Mouse (Mus musculus): ENCODE measurements around the gene Ywhaq.
"Not testable (repeated sequence)": the region's sequence is repeated elsewhere in the genome, so short reads cannot be mapped to it uniquely, and the experiment has no call there.

The Ywhaq gene

DNA sequence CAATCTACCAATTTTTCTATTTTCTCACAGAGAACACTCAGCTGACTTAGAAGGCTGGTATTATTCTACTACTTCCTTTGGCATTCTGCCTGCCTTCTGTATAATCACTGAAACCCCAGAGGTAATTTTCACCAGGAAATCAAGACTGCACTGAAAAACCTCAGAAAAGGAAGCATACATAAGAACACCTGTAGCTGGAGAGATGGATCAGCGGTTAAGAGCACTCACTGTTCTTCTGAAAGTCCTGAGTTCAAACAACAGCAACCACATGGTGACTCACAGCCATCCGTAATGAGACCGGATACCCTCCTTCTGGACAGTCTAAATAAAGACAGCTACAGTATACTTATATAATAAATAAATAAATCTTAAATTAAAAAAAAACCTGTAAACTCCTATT, 7.8 kb downstream of the Ywhaq start:
- no peak for ATAC-seq (ENCODE audit: low TSS enrichment)

DNA sequence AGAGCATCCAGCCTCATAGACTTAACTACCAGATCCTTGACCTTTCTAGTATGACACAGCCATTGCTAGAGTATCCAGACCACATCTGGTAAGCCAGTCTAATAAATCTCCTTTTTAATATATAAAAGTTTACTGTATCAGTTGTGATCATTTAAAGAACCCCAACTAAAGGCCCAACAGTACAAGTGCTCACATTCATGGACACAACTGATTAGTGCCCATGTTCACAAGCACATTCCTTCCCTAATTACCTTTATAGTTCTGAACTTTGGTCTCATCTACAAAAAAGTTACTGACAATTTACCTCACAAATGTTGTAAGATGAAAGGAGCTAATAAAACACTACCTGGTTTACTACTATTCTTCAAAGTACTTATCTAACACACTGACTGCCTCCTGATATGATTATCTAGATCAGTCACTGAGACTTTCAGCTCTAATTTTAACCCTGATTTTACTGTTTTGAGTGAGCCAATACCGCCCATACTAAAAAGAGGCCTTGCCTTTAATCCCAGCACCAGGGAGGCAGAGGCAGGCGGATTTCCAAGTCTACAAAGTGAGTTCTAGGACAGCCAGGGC, 8.6 kb downstream of the Ywhaq start:
- ATAC-seq (ENCODE audit: low TSS enrichment), result no peak

DNA sequence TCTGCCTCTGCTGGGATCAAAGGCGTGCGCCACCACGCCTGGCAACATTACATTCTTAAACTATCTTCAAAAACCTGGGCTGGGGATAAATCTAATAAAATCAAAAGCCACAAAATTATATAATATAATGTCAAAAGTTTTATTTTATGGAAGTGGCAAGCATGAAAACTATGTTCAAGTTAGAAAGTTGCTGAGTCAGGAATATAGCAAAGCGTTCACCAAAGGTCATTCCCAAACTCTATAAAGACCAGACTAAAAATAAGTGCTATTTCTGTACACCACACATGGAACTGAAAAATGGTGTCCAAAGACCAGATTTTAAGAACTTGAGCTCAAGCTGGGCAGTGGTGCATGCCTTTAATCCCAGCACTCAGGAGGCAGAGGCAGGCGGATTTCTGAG, 14.7 kb downstream of the Ywhaq start:
- ATAC-seq (ENCODE audit: low TSS enrichment), result no peak

DNA sequence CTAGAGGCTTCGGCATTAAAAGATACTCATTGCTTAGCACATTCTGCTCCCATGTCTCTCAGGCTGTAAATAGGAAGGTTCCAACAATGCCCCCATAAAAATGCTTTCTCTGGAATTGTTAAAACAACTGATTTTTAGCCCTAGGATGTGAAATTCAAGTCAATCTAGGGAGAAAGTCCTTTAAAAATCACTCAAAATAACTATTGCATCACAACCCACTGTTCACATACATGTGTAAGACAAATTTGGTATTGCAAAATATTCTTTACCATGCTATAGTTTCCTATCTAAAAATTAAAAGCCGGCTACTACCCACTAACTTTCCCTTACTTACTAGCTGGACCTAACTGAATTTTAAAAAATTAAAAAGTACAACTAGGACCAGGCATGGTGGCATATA, 31.2 kb downstream of the Ywhaq start:
- ATAC-seq (ENCODE audit: low TSS enrichment), result no peak

DNA sequence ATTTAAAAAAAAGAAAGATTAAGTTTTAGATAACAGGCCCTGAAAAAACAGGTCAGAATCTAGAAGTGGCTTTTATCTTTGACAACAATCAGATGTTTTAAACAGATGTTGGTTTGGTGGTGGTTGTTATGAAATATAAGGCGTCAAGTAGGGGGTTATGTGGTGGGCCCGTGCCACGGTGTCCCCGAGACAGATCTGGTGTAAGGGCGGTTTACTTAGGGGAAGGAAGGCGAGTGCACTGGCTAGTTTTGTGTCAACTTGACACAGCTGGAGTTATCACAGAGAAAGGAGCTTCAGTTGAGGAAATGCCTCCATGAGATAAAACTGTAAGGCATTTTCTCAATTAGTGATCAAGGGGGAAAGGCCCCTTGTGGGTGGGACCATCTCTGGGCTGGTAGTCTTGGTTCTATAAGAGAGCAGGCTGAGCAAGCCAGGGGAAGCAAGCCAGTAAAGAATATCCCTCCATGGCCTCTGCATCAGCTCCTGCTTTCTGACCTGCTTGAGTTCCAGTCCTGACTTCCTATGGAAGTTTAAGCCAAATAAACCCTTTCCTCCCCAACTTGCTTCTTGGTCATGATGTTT, 38.6 kb downstream of the Ywhaq start:
- ATAC-seq (ENCODE audit: low TSS enrichment), result not testable (repeated sequence)

DNA sequence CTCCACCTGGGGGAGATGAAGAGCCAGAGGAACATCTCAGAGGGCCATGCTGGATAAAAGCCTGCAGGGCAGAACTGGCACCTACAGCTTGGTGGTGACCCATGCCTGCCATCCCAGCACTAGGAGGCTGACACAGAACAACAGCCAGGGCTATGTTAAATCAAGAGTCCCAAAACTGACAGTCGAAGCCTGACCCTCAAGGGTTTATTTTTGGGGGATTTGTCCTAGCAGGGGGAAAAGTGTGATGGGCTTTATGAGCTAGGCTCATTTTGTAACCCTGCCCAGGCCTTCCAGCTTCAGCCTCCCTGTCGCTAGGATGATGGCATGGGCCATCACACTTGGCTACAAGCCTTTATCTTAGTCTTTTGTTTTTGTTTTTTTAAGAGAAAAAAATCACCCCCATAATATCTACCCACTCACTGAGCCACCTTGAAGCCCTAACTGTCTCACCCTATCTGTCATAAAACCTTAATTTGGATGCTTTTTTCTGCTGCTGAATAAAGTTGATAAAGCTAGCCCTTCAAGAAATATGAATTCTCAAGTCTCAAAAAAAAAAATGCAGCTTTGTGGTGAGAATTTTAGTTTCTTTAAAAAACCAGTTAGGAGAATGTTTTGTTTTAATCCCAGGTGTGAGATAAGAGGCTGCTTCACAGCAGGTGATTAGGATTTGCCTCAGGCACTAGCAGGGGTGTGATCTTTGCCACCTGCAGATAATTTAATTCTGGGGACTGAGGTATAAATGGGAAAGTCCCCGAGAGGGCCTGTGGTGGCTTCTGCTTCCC, 41.9 kb downstream of the Ywhaq start:
- no peak for ATAC-seq (ENCODE audit: low TSS enrichment)

DNA sequence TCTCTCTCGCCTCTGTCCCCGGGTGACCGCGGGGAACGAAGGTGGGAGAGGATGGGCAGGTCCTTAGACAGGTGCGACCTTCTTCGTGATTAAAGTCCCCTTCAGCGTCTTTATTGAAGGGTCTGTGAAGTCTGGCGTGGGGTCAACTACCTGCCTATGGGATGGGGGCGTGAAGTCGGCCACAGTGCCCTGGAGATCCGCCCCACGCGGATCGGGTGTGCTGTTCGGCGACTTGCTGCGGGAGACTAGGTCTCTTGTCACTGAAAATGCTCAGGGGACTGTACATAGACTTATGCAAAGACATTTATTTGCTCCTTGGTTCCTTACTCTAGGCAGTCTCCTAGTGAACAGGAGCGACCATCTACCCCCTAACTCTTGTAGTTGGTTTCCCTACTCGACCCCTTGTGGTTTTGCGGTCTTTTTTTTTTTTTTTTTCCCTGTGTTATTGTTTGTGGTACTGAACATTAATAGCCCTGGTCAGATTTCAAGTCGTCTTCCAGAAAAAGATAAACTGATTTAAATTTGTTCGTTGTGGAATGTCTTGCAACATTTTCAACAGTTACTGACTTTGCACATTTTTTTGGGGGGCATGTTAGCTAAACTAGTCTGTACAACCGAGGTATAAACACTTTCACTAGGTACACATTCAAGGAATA, 43.5 kb downstream of the Ywhaq start:
- peak; percentile 68 for ATAC-seq (ENCODE audit: low TSS enrichment)

DNA sequence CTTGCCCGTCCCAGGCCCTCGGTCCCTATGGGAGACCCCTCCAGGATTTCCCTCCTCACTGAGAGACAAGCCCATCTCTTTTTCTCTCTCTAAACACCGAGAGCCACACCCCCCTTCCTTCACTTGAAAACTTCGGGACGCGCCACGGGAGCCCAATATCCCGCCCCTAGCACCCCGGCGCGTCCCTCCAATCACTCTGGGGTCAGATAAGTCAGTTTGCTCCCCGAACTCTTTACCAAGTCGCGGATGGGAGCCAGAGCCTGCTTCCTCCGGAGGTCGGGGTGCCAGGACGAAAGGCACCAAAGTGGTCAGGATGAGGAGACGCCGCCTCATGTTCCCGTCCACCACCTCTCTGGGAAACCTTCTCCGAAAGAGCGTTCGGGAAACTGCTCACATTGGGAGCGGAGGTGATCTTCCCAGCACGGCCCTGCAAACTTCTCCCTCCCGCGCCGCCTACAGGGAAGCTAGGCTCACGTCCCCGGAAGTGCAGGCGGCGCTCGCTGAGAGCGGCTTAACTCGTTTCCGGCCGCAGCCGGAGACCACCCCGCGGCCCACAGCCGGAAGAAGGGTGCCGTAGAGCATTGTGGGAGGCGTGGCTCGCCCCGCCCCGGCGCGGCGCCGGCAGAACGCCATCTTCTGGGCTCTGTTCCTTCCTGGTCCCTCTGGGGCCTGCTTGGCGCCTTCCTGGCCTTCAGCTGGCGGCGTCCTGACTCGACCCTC, 44.2 kb downstream of the Ywhaq start, which contains the start of gene Adam17:
Gene Adam17, minus strand, starts transcription at position 533 of the 720 bp plus-strand sequence.
- peak; percentile 99 for ATAC-seq (ENCODE audit: low TSS enrichment)

DNA sequence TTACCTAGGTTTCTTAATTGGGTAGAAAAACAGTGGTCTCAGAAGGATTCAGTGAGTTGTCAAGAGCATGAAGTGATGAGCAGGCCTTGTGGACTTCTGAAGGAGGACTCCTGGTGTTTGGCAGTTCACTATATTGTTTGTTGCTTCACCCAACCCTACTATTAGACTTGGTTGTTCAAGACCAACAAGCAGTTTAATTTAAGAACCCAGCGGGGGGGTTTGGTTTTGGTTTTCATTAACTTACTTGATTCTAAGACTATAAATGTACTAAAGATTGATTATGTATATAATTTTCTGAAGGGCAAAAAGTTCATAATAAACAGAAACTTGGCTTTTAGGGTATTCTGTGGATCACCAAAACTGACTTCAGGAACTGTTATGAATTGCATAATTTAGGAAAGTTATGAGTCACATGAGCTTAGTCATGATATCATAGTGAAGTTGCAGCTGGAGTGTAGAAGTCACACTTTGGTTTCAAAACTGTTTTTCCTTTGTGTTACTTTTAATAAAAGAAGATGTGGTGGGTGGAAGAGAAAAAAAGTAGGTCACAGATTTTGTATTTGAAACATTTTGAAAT, 47.3 kb downstream of the Ywhaq start:
- ATAC-seq (ENCODE audit: low TSS enrichment), result no peak

DNA sequence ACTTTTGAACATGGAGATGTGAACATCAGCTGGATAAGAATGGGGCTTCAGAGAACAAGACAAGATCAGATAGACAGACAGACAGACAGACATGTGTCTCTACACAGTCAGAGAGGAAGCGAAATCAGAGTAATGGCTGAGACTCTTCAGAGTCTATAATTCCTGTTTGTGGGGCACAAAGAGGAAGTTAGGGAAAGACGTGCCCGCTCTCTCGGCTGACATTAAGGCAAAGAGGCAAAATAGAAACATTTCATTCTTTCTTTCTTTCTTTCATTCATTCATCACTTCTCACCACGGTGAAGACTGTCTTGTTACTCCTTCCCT, 48.4 kb downstream of the Ywhaq start:
- ATAC-seq (ENCODE audit: low TSS enrichment), result no peak

DNA sequence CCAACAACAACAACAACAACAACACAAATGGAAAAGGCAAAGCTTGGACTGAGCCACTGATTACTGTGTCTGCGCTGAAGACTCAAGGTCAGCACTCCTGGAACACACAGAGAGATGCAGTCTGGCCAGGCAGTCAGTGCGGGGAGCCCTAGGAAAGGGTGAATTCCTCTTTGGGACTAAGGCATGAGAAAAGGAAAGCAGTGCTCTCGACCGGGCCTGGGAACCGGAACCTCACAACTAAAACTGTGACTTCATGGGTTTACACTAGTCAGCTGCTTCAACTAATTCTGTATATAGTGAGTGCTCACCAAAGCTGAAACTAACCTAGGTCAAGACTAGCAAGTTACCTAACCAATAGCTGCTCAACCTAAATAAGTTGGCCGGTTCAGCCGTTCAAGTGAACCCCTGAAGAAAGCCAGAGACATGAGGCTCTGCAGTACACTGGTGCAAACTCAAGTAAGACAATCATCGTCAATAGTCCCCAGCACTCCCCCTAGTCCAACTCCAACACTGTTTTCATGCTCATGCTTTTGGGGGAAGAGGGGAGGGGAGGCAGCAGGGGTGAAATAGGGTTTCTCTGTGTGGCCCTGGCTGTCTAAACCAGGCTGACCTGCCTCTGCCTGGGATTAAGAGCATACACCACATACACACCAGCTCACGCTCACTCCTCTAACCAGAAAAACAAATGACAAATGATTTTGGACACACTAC, 48.9 kb downstream of the Ywhaq start:
- no peak for ATAC-seq (ENCODE audit: low TSS enrichment)

DNA sequence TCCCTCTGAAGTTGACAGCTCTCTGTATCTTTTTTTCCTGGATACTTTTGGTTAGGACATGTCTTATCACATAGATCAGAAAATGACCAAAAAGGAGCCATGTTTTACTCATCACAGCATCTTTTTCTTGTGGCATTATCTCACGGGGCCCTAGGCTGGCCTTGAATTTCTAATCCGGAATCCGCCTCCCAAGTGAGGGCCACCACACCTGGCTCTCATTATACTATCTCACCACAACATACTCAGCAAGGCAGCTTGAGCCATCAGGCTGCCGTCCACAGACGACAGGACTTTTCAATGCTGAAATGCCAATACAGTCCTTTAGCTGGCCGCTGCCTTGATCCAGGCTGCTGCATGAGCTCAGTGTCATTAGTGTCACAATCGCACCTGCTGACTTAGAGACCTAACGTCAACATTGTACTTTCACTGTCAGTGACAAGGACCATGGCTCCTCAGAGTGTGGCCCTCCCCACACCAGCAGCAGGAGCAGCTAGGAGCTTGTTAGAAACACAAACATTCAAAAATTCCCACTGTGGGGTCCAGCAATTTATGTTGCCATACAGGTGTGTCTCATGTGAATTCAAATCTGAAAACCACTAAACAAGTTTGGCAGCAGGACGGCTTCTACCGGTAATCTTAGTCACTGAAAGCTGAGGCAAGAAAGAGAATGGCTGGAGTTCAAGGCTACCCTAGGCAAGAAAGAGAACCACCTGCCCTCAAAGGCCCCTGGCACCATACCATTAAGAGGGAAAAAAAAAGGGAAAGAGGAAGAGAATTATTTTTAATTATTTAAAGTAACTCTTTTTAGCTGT, 52.6 kb downstream of the Ywhaq start:
- no peak for ATAC-seq (ENCODE audit: low TSS enrichment)

DNA sequence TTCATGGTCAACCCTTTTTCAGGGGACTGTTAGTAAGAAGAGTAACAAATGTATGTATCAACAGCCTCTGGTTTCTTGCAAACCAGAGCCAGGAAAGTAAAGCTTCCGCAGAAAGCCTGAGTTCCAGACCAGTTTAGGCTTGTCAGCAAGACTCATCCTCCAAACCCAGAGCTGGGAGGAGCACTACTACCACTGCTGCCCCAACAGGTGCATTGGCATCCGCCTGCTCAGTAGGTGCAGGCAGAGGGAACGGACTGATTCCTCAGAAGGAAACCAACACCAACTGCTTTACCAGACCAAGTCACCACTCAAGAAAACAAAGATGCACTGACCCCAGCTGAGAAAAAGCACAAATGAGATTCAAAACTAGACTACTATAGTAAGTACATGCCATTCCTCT, 54.2 kb downstream of the Ywhaq start:
- no peak for ATAC-seq (ENCODE audit: low TSS enrichment)

DNA sequence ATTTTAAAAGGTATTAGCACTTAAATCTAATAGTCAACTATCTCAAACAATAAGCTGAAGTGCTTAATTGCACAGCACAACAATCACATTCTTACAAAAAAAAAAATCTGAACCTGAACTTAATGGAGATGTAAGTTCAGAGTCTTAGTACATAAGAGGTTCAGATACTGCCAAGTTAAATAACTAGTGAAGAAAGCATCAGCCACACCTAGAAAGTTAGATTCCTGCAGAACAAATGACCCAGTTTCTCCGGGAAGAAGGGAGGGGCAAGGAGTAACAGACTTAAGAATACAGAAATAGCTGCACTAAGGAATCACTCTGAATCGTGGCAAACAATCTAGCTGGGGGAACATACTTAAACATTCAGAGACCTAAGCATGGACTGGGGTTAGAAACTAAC, 54.8 kb downstream of the Ywhaq start:
- no peak for ATAC-seq (ENCODE audit: low TSS enrichment)

DNA sequence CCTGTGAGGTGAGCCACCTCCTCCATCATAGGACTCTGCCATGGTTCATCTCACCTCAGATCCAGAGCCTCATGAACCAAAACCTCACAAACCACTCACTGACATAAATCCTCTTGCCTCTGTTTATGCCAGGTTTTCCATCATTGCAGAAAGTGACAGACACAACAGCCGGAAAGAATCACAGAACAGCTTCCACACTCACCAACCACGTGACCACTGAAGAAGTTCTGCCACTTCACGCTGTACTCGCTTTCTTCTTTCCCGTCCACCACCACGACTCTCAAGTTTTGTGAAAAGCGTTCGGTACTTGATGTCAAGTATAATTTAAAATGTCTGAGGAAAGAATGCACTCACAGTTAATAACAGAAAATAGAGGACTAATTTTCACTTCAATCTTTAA, 63.8 kb downstream of the Ywhaq start:
- no peak for ATAC-seq (ENCODE audit: low TSS enrichment)

DNA sequence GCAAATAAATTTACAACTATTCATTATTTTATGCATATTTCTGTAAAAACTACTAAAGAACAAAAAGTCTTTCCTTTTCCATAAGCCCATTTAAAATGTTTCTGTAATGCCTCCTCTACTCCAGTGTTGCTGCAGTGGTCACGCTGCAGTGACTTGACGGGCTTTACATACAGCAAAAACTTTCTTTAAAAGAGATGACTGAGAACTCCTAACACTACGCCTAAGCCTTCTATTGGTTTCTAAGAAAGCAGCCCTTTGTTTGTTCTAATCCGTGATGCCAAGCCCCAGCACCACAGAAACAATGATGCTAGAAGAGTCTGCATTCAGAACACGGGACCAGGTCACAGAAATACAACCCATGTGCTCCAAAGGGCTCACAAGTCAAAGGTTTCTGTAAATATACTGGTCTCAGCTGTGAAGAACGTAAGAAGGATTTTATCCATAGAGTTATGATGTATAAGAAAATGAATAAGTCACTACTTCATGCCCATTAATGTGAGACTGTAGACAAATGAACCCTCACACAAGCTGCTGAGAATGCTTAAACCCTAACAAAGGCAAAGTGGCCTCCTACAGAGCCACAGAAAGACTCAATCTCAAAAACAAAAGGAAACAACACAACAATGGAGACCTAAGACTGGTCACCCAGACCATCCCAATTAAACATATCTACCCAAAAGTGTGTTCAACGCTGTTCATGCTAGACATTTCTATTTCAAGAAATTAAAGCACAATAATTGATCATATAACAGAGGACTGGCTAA, 67.1 kb downstream of the Ywhaq start:
- ATAC-seq (ENCODE audit: low TSS enrichment), result no peak

DNA sequence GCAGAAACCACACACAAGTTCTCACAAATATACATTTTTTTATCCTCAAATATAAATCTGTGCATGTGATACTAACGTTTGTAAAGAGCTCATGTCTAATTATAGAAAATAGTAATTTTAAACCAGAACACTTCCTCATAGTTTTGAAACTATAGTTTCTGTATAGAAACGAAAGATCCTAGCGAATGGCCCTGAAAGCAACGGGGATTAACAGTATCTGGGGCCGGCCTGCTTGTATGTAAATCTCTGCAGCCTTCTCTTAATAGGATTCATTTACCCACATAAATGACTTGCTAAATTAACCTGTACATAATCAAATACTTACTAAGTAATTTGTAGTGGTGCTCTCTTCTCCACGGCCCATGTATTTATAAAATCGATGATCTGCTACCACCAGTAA, 70.5 kb downstream of the Ywhaq start:
- ATAC-seq (ENCODE audit: low TSS enrichment), result no peak

DNA sequence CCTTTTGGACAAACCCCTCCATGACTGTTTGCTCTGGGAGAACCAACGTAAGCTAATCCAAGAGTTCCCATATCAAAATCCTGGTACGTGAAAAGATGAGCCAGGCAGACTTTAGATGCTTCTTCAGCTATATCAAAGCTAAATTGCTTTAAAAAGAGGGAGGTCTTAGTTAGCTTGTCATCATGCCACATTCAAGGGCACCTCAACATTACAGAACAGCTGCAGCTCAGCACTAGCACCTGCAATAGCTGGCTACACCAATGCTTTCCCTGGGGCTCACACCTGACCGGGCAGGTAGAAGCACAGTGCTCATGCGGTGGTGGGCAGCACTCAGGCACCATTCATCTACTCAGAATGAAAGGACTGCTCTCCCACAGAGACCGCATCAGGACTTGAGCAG, 76.8 kb downstream of the Ywhaq start:
- no peak for ATAC-seq (ENCODE audit: low TSS enrichment)
